Mouse (Mus musculus) brain, adult 2 months (tissue): ENCODE results near the gene Sod1.

Experiments used
- DNase-seq: peaks from one replicate; pipeline ENCODE4 v3.0.0; 2011; ENCODE audit warnings: low read depth, low spot score

The Sod1 gene

DNA sequence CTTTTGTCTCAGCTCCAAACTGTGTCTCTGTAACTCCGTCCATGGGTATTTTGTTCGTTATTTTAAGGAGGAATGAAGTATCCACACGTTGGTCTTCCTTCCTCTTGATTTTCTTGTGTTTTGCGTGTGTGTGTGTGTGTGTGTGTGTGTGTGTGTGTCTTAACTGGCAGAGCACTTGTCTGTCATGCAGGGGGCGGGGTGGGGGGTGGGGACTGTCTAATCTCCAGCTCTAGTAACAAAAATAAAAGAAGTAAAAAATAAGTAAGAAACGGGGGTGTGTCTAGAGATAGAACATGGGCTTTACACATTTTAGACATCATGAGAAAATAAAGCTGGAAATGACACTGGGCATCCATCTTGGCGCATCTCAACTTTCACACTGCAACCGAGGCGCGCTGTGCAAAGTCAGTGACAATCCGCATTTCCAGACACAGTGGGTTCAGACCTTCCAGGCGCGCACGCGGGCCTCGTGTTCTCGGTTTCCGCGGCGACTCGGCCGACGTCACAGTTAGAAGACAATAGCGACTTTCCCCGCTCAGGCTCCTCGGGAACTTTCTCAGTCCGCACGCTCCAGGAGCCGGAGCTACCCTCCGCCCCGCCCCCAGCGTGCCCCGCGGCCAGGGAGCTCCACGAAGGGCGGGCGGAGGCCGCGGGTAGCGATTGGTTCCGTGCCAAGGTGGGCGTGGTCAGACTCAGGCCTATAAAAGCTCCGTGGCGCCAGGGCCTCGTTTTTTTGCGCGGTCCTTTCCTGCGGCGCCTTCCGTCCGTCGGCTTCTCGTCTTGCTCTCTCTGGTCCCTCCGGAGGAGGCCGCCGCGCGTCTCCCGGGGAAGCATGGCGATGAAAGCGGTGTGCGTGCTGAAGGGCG is at the start of gene Sod1:
Gene Sod1 (plus strand): TSS at position 729 of the 866 bp plus-strand sequence.
- DNase-seq, result peak; percentile 95

DNA sequence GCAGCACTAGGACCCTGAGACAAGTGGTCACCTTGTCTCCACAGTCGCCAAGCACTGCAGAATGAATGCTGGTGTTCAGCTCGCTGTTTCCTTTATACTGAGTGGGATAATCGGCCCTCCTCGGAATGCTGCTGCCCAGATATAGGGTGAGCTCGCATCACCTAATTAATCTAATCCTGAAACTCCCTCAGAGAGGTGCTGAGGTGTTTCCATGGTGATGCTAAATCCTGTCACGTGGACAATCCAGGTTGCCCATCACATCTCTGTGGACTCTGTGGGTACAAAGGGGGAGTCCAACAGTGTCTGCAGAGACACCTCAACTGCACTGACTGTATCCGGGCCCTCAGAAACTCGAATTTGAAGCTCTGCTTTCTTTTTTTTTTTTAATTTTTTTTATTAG is 49.1 kb upstream of the Sod1 start:
- no peak for DNase-seq

DNA sequence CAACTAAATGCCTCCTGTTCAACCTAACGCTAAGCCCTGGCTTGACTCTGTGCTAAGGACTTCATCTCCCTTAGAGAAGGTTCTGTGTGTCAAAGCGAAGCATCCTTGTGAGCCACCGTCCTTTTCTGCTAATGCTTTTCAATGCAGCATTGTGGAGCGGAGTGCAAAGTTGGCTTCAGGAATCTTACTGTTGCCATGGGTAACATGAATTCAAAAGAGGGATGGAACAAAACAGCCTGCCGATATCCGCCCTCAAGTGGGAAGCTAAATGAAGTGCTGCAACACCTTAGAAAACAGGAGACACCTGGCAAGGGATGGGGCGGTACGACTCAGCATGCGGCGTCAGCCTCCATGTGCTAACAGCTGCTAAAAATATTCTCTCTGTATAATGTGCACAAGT is 44.1 kb upstream of the Sod1 start:
- peak; percentile 92 for DNase-seq

DNA sequence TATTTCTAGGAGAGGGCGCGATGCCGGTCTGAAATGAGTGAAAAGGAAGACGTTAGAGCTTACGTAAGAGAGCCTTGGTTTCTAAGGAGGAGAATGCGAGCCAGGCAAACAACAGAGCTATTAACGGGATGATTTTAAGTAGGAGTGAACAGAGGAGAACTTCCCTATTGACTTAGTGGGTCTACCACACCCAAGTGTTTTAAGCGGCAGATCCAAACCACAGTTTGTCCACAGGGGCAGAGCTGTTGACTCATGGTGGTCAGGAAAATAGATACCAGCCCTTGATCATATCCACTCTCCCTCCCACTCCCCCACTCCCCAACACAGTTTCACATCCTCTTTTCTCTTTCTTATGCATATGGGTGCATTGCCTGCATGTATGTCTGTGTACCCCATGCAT is 43.1 kb upstream of the Sod1 start:
- peak; percentile 39 for DNase-seq

DNA sequence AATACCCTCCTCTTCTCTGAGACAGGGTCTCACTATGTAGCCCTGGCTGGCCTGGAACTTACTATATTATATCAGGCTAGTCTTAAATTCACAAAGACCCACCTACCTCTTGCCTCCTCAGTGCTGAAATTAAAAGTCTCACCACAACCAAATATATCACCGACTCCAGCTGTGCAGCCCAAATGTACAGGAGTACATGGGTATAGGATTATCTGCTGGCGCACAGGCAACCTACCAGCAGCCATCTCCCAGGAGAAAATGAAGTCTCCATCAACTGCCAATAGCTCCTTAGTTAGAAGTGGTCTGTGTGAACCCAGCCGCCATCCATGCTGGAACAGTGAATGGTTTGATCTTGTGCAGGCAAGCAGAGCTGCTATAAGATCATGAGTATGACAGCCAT is 42.1 kb upstream of the Sod1 start:
- no peak for DNase-seq

DNA sequence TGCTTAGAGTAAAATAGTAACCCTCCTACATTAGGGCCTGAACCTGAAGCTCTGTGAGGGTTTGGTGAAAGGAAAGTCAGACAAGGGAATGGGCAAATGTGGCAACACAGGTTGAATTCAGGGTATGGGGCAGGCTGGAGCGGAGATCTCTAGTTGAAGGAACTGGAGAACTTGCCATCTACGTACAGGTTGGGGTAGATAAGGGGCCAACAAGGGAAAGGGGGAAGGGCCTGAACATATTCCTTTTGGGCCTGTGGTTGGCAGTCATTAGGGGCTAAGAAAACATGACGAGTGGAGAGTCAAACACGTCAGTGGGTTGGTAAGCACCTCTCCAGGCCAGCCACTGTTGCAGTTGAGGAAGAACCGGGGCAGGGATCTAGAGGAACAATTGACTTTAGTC is 40.7 kb upstream of the Sod1 start:
- DNase-seq, result no peak

DNA sequence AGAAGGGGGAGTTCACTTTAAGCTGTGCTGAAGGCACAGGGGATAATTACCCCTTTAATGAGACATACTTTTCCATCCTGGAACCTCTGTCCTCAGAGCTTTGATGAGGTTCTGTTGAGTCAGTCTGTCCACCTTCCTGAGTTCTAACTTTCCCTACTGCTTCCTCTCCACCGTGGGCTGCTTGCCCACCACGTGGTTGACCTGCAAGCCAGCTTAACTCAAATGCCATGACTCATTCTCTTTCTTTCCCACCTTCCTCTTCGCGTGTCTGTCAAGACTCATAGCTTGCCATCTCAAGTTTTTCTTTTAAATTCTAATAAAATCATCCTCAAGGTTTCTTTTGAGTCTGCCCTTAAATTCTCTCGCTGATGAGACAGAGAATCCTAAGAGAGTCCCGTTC is 39.6 kb upstream of the Sod1 start:
- no peak for DNase-seq

DNA sequence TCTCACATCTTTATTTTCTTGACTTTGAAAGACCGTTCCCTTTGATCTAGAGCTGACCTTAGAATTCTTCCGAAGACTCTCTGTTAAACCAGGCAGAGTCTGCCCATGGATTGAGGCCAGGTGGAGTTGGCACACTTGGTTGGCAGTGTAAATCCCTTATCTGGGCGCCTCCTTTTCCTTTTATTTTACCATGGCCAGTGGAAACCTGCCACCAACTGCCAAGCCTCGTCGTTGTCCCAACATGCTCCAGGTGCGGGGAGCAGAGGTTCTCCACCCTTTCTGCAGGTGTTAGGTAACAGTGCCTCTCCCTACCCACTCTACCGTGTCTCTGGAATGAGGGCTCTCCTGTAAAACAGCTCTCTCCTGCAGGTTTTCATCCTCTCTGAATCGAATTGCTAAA is 38.9 kb upstream of the Sod1 start:
- no peak for DNase-seq

DNA sequence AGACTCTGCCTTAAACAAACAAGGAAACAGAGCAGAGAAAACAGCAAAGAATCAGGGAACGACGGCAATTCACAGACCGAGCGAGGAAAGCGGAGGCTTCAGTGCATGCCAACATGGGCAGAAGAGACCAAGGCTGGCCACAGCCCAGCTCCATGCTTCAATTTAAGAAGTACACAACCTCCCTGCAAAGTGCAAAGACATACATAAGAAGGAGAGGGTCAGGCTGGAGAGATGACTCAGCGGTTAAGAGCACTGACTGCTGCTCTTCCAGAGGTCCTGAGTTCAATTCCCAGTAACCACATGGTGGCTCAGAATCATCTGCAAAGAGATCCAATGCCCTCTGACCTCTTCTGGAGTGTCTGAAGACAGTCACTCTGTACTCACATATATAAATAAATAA is 36.4 kb upstream of the Sod1 start:
- no peak for DNase-seq

DNA sequence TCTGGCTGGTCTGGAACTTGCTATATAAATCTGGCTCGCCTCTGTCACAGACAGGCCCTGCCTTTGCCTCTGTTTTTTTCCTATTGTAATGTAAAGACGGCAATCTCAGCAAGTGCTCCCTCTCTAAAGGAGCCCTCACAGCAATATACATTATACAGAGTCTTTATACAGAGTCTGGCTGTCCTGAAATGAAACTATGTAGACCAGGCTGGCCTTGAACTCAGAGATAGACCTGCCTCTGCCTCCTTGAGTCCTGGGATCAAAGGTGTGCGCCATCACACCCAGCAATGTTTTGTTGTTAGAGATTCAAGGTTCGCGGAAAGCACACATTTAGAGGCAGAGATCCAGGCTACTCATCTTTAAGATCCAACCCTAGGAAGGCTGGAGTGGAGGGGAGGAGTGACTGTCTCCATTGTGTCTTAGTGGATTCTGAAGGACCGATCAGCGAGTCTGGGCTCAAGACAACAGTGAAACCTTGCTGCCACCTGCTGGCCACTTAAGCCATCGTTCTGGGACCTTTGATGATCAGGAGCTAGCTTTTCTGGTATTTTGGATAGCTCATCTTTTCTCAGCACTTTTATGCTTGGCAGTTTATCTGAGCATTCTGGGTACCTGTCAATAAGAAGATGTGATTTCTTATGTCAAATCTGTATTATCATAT is 34.5 kb upstream of the Sod1 start:
- DNase-seq, result peak; percentile 89

DNA sequence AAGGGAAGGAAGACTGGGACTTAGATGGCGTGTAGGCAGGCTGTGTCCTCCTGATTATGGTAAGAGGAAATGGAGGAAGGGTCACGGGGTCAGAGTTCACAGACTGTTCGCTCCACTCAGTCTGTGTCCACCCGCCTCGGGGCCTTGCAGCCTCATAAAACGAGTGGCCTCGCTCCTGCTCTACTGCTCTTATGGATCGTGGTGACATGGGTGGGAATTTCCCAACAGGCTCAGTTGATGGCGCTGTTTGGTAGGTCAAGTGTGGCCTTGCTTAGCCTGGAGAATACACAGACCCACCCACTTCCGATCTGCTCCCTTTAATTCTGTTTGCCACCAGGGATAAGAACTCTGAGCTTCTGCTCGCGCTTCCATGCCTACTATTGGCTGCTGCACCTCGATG is 33.1 kb upstream of the Sod1 start:
- no peak for DNase-seq

DNA sequence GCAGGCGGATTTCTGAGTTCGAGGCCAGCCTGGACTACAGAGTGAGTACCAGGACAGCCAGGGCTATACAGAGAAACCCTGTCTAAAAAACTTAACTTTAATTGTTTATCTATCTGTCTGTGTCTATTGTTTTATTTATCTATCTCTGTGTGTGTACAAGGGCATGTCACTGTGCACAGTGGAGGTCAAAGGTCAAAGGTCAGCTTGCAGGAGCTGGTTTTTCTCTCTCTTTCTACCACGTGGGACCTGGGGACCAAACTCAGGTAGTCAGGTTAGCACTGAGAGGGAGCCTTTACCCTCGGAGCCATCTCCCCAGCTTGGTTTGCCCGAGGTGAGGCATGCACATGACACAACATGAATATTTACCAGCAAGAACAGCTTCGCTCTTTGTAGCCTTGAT is 29.3 kb upstream of the Sod1 start:
- no peak for DNase-seq

DNA sequence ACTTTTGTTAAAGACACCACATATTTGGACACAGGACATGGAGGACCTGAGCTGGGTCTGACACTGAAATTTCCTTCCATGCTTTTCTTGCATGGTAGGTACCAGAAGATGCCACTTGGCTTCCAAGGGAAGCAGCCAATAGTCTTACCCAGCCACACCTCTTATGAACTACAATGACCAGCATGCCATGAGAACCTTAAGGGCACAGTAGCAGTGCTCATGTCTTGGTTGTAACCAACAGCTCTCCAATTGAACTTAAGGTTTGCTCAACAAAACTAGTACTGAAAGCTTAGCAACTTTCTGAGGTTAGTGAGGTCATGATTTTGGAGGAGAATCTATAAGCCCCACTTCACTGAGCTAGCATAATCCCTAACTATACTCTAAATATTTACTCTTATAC is 26.8 kb upstream of the Sod1 start:
- no peak for DNase-seq

DNA sequence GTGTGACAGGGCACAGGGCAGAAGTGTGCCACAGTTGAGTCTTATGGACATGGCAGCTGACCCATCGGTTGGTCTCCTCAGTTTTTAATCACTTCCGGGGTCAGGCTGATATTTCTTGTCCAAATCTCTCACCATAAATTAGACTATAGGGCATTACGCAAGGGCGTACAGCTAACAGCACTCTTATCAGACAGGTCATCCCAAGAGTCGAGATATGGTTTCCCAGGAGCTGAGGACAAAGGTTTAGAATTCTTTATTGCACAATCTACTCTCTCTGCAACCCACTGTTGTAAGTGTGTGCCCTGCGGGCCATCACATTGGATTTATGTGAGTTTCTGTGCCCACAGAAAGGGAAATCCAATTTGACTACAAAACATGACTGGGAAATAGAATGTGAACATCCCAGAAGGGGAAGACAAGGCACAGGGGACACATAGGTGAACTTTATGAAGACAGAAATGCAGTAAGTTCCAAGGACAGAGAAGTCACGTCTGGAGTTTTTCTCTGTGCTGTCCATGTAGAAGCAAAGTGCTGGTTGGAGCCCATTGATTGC is 23.8 kb upstream of the Sod1 start:
- no peak for DNase-seq

DNA sequence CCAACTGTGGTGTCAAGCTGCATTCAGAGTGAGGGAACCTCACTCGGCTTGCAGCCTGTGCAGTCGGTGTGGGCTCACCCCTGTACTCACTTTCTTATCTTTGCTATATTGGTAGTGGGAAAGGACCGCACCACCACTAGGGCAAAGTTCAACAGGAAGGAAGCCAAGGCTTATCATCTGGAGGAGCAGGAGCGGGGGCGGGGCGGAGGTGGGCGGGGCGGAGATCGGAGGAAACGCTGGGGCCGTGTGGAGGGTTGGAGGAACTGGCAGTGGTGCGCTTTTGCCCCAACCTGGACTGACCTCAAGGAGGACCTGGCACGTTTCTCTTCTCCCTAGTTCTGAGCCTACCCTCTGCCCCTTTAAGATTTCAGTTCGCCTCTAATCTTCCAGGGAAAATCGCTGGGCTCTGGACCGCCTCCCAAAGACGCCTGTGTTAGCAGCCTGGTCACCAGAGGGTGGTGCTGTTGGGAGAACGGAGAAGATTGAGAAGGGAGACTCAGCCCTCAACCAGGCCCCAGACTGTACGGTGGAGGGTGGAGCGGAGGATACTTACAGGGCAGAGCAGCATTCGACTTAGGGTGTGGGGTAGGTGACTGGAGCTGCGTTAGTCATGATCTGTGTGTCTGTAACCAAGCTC is 23.1 kb upstream of the Sod1 start:
- DNase-seq, result peak; percentile 85

DNA sequence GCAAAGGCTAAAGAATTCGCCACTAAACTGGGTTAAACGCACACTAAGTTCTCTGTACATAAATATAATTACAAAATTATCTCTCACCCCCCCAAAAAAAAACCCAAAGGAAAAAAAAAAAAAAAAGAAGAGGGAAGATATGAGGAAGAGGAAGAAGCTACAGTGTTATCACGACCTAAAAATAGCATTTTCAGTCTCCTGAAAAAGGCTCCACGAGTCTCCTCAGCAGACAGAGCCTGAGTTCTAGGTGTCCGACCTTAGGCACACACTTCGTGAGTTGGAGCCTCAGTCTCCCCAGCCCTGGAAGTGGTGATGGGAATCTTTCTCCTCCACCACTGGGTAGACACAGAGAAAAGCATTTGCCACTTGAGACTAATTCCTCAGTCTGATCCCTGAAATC is 21.9 kb upstream of the Sod1 start:
- no peak for DNase-seq

DNA sequence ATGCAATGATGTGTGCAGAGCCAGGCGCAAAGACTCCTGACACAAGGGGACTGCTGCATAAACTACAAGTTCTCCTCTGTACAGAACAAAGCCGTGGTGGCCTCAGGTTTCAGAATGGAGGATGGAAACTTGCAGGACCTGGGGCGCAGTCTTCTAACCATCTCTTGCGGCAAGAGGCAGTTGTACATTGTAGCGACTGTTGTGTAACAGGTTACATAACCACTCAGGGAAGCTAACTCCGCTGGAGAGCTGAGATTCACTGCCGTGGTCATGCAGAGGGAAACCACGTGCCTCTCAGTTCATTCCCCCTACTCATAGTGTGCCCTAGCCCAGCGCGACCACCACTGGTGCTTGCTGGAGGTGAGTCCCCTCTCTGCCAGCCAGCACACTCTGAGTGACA is 21.4 kb upstream of the Sod1 start:
- peak; percentile 40 for DNase-seq

DNA sequence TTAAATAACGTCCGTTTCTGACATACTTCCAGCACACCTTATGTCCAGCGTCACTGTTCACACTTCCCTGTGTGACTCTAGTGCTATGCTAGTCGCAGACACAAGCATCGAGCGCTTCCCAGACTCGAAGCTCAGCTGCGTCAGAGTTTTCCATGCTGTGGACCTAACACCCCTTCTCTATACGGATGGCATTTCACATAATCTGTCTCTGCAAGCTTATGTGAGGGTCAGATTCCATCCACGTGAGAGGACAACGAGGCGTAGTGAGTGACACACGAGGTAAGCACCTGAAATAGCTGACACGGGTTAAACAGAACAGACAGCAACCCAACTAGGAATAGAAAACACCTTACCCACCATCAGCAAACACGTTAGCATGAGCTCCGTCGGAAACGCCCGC is 18.4 kb upstream of the Sod1 start:
- DNase-seq, result no peak

DNA sequence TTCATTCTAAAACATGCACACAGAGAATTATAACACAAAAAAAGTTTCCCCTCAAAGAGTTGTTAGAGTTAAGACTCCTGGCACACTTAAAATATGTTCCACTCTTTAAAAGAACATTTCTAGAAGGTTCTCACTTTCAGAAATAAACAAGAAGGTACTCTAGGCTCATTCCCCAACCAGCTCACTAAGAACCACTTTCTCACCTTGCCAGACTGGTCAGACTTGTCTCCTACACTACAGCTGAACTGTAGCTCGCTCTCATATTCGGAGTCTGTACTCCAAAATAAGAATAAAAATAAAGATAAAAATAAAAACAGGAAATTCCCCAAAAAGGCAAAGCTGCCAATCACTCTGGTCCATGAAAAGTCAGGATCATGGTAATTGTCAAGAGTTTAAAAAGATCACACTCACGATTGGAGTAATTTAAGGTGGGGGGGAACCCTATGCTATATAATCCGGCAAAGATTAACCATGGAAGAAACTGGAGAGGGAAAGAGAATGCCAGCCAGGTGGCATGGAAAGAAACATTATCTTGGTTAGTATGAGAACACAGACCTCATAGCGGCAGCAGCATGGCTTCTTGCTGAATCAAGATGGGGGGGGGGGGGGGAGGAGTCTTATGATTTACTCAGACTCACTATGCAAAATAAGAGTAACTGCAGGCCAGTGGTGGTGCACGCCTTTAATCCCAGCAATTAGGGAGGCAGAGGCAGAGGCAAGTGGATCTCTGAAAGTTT is 17.2 kb upstream of the Sod1 start:
- DNase-seq, result no peak

DNA sequence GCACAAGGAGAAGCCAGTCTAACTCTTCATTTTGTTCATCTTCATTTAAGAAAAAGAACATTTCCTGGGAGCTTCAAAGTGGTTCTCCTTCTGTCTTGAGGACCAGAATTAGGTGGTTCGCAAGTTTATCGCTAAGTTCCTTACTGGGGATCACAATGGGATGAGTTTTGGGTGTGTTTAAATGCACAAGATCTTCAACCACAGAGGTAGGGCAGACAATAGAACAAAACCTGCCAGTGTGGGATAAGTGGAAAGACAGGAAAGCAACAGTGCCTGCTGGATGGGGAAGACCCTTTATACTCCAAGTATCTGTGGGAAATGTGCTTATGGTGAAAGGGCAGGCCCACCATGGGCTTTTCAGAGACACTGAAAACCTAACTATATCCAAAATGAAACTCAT is 15.7 kb upstream of the Sod1 start:
- DNase-seq, result no peak

DNA sequence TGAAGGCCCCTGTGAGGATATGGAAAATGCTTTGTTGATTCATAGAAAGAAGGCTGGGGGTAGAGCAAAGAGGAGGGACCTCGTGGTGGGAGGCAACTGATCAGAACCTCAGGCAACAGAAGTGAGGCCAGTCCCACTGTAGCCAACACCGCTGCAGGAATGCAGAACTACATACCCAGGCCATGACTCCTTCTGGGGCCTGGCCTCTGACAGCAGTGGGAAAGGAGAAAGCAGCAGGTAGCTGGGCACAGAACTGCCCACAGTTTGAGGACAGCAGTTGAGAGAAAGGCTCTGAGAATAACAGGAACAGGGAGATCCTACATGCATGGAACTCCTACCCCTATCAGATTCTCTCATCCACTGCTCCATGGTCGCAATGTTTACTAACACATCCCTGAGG is 11.6 kb upstream of the Sod1 start:
- no peak for DNase-seq

DNA sequence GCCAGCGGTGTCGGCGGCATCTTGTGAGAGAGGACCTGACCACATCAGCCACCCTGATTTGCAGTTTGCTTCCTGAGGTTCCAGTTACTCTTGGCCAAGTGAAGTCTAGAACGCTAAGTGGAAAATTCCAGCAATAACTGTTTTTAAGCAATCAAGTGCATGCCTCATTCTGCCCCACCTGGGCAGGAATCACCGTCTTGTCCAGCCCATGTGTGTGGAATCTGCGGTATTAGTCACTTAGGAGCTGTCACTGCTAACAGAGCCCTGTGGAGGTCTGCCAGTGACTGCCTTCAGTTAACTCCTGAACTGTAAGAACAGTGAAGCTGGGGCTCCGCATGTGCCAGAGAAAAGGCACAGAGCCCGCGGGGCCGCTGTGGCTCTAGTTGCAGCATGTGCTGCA is 9.8 kb upstream of the Sod1 start:
- DNase-seq, result no peak
